Comparison of ENCODE assay signal across 7 mouse cellular contexts in genomic region chr7:49375499-49375974, GRCm38 (mm10).
DNase-seq lines count a peak whose midpoint lies in the region; ATAC-seq and TF ChIP-seq lines count a peak whose summit lies in the region.

No protein-coding gene starts in this region.

- H3ac ChIP-seq in myocyte (ENCODE audit: control insufficient read depth, insufficient read length), result no peak overlapping the region

- no peaks in the 10 kb centered on the region for H3K9me3 ChIP-seq in embryonic facial prominence, embryonic 10.5 days

- peak overlapping the region; percentile 40; the same call in 1 of the 2 replicates for H3K27ac ChIP-seq in embryonic facial prominence, embryonic 10.5 days (replicated peaks)

- no peak for TF ChIP-seq POLR2A in myocyte (IDR thresholded peaks at IDR 0.05; ENCODE audit: insufficient read length, low read depth)

- H3K4me2 ChIP-seq in myocyte (ENCODE audit: low read depth), result peak overlapping the region; percentile 56

- no peak for ATAC-seq in CD4-positive, CD25-positive, alpha-beta regulatory T cell, adult 4 months

- no peaks in the 10 kb centered on the region for H3K36me3 ChIP-seq in embryonic facial prominence, embryonic 10.5 days (replicated peaks)
- H3K36me3 ChIP-seq in myocyte (ENCODE audit: control insufficient read depth, insufficient read depth), result peaks cover 3% of the 10 kb centered on the region

- H3K4me3 ChIP-seq in embryonic facial prominence, embryonic 10.5 days, result no peak overlapping the region
- H3K4me3 ChIP-seq in myocyte, result peak overlapping the region; percentile 54

- H3K27me3 ChIP-seq in embryonic facial prominence, embryonic 10.5 days (replicated peaks; ENCODE audit: low read depth, poor library complexity, severe bottlenecking), result no peaks in the 10 kb centered on the region
- no peaks in the 10 kb centered on the region for H3K27me3 ChIP-seq in myocyte (ENCODE audit: control insufficient read depth, insufficient read depth, insufficient read length)

- H3K79me2 ChIP-seq in myocyte (ENCODE audit: control insufficient read depth, insufficient read depth), result peaks cover 39% of the 10 kb centered on the region

- peak; percentile 38 to 57 for DNase-seq in right cerebral cortex, adult 2 months (ENCODE audit: low spot score in 2 of 2)
- no peak for DNase-seq in right cerebral cortex, postnatal 36 days (ENCODE audit: low spot score in 2 of 2)
- DNase-seq in embryonic facial prominence, embryonic 10.5 days (ENCODE audit: low spot score), result peak; percentile 43
- DNase-seq in kidney, postnatal 36 days, result peak; percentile 29 to 41
- DNase-seq in urinary bladder, postnatal 25 days (ENCODE audit: low spot score), result no peak

- H3K4me1 ChIP-seq in embryonic facial prominence, embryonic 10.5 days, result peaks cover 21% of the 10 kb centered on the region

- 24% methylated on average over 9 of the region's 9 CpGs for WGBS in embryonic facial prominence, embryonic 10.5 days

TF ChIP-seq in myocyte, 11 proteins besides CTCF, POLR2A, EP300 and RAD21:
- TF ChIP-seq E2F4 (IDR thresholded peaks at IDR 0.05; ENCODE audit: insufficient read depth) (no peak), SRF (IDR thresholded peaks at IDR 0.05; ENCODE audit: control insufficient read depth, insufficient read length, low read depth) (no peak), MYOD1 (IDR thresholded peaks at IDR 0.05; ENCODE audit: control insufficient read depth in 1 of 3, insufficient read length in 2 of 3, low read depth in 2 of 3) (no peak), MAX (IDR thresholded peaks at IDR 0.05; ENCODE audit: low read depth) (no peak), TCF12 (IDR thresholded peaks at IDR 0.05; ENCODE audit: insufficient read depth, poor library complexity, severe bottlenecking) (no peak), TCF3 (IDR thresholded peaks at IDR 0.05; ENCODE audit: insufficient read length, low read depth) (no peak), POLR2AphosphoS2 (IDR thresholded peaks at IDR 0.05; ENCODE audit: insufficient read length, low read depth) (no peak), CEBPB (IDR thresholded peaks at IDR 0.05; ENCODE audit: insufficient read depth, poor library complexity, severe bottlenecking) (no peak), MYOG (IDR thresholded peaks at IDR 0.05; ENCODE audit: control insufficient read depth in 1 of 3, insufficient read depth in 1 of 3, insufficient read length in 2 of 3, low read depth in 2 of 3) (no peak), REST (IDR thresholded peaks at IDR 0.05; ENCODE audit: insufficient read depth, insufficient read length) (no peak), USF1 (IDR thresholded peaks at IDR 0.05; ENCODE audit: low read depth) (no peak)

Comparison
In these comparisons a context has a peak if more than half of its experiments do, and no peak if none do; other contexts are left out.
1. DNase-seq: peak in right cerebral cortex, adult 2 months (2 of 2), embryonic facial prominence, embryonic 10.5 days (single experiment) and kidney, postnatal 36 days (2 of 2); none in right cerebral cortex, postnatal 36 days (0 of 2) and urinary bladder, postnatal 25 days (single experiment).